Mouse (Mus musculus) liver, embryonic 11.5 days (tissue): Measurements from ENCODE around the gene Slc3a1. TPM values are rescaled to one million over a fixed set of nuclear protein-coding genes. Genes with fewer than 3 reads are reported as not detected.

Source experiments
- ATAC-seq: fragments of 200-750 bp; cut with Nextera tagmentation; replicated peaks from 2 replicates; pipeline ENCODE4 v1.8.0; 2017; ENCODE audit warnings: moderate number of reproducible peaks, mild to moderate bottlenecking, moderate TSS enrichment, moderate library complexity; ENCODE audit not compliant: low FRiP score
- DNase-seq: peaks from one replicate; pipeline ENCODE4 v3.0.0-alpha.2; 2017; ENCODE audit warnings: low spot score
- H3K27ac ChIP-seq: fragments of 300-500 bp; sonication (generic); 2 replicates; pipeline ENCODE4 v1.5.1; 2014; ENCODE audit warnings: mild to moderate bottlenecking, low read depth, low read length, control low read depth
- H3K27me3 ChIP-seq: fragments of 300-500 bp; sonication (generic); replicated peaks from 2 replicates; pipeline ENCODE4 v1.6.1; 2014; ENCODE audit warnings: low read length, mixed read lengths; ENCODE audit not compliant: control insufficient read depth, insufficient read depth
- H3K36me3 ChIP-seq: fragments of 300-500 bp; sonication (generic); 2 replicates; pipeline ENCODE4 v1.6.1; 2014; ENCODE audit warnings: mild to moderate bottlenecking, low read length, moderate library complexity, mixed read lengths; ENCODE audit not compliant: control insufficient read depth, insufficient read depth
- H3K4me1 ChIP-seq: fragments of 300-500 bp; sonication (generic); replicated peaks from 2 replicates; pipeline ENCODE4 v1.6.1; 2014; ENCODE audit warnings: low read length, mixed read lengths; ENCODE audit not compliant: control insufficient read depth, insufficient read depth
- H3K4me2 ChIP-seq: fragments of 300-500 bp; sonication (generic); 2 replicates; pipeline ENCODE4 v1.6.1; 2014; ENCODE audit warnings: mild to moderate bottlenecking, control low read depth, moderate library complexity
- H3K4me3 ChIP-seq: fragments of 300-500 bp; sonication (generic); 2 replicates; pipeline ENCODE4 v1.5.1; 2014; ENCODE audit warnings: low read depth, low read length, control low read depth
- H3K9ac ChIP-seq: fragments of 300-500 bp; sonication (generic); 2 replicates; pipeline ENCODE4 v1.6.1; 2014; ENCODE audit warnings: low read depth, low read length, control low read depth
- H3K9me3 ChIP-seq: fragments of 300-500 bp; sonication (generic); 2 replicates; pipeline ENCODE4 v1.6.1; 2016; ENCODE audit warnings: low read length, inconsistent platforms, mixed read lengths; ENCODE audit not compliant: control insufficient read depth
- WGBS: fragments of 180-500 bp; shearing (Covaris S2); extraction: QIAGEN DNeasy Blood & Tissue Kit; methylation state at CpG from one replicate; pipeline ENCODE4 v1.1.7; 2014; 5-methylcytosine and 5-hydroxymethylcytosine counted together
- polyA plus RNA-seq: library from polyadenylated mRNA; unstranded; fragments of >200 nt; fragmentation: Nextera tagmentation; extraction: Ambion mirVana; gene quantifications from 2 replicates; pipeline ENCODE4 v1.2.1, GENCODE M21; 2014

Slc3a1 gene
- polyA plus RNA-seq, 1 experiment from 2014 or later = 0.27 TPM

- Histone ChIP-seq H3K27me3 (no peaks in the 10 kb centered on the region), H3K36me3 (peaks cover 12% of the 10 kb centered on the region), H3K4me1 (peaks cover 5% of the 10 kb centered on the region), H3K9ac (no peak overlapping the region), H3K9me3 (no peaks in the 10 kb centered on the region), H3K4me2 (no peak overlapping the region), H3K4me3 (no peak overlapping the region), H3K27ac (no peak overlapping the region)
- no peak for ATAC-seq
- WGBS = 87% methylated on average over 6 of the region's 6 CpGs
- peak; percentile 22 for DNase-seq
These were observed 14.7 kb upstream of the Slc3a1 start for GRCm38 (mm10) chr17:85013485-85013884.

DNA sequence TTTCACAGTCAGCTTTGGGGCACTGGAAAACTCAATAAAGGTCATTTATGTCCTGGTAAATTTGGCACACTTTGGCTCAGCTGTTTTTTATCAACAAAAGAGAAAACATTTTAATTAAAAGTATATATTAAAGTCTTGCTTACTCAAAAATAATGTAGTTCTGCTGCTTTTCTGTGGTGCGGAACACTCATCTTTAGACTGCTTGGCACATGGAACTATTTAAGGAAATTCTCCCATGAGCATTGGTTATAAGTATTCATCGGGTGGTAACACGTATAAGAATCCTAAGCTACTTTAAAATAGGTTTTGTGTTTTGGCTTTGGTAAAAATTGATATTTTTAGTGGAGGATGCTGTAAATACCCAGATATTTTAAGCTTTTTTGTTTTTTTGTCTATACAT, 13.5 kb upstream of the Slc3a1 start:
- ATAC-seq (no peak), DNase-seq (no peak)
- 94% methylated on average over 3 of the region's 3 CpGs for WGBS
- no peaks in the 10 kb centered on the region for H3K9me3 ChIP-seq
- no peak overlapping the region for H3K27ac ChIP-seq
- H3K4me2 ChIP-seq = no peak overlapping the region
- peaks cover 5% of the 10 kb centered on the region for H3K4me1 ChIP-seq
- H3K4me3 ChIP-seq = no peak overlapping the region
- no peaks in the 10 kb centered on the region for H3K27me3 ChIP-seq
- H3K36me3 ChIP-seq = peaks cover 12% of the 10 kb centered on the region
- H3K9ac ChIP-seq = no peak overlapping the region

- Histone ChIP-seq H3K36me3 (no peaks in the 10 kb centered on the region), H3K4me1 (peaks cover 5% of the 10 kb centered on the region), H3K9me3 (no peaks in the 10 kb centered on the region), H3K27ac (no peak overlapping the region), H3K4me2 (no peak overlapping the region), H3K9ac (no peak overlapping the region), H3K27me3 (no peaks in the 10 kb centered on the region), H3K4me3 (no peak overlapping the region)
- WGBS = 73% methylated on average over 3 of the region's 3 CpGs
- ATAC-seq (peak; percentile 48), DNase-seq (peak; percentile 10)
These were observed 9.8 kb upstream of the Slc3a1 start for GRCm38 (mm10) chr17:85018344-85018743.

DNA sequence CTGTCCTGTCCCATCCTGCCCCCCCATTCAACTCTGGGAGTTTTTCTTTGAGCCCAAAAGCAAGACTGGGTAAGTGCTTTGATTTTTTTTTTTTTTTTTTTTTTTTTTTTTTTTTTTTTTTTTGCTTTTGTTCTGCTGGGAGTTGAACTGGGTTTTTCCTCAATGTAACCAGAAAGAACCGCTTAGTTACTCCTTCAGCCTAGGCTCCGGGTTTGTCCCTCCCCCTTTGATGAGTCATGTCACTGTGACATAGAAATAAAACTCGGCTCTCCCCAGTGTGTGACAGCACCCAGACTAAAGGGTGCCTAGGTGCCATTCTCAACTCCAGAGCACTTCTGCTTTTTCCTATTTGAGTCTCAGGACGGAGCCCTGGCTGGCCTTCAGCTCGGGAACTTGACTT, 9.4 kb upstream of the Slc3a1 start:
- H3K4me2 ChIP-seq = no peak overlapping the region
- H3K4me3 ChIP-seq = no peak overlapping the region
- H3K27ac ChIP-seq = no peak overlapping the region
- no peaks in the 10 kb centered on the region for H3K9me3 ChIP-seq
- ATAC-seq (no peak; the same call in 1 of the 2 replicates), DNase-seq (peak; percentile 25)
- 53% methylated on average over 5 of the region's 5 CpGs for WGBS
- H3K4me1 ChIP-seq = peaks cover 5% of the 10 kb centered on the region
- H3K9ac ChIP-seq = no peak overlapping the region
- no peaks in the 10 kb centered on the region for H3K36me3 ChIP-seq
- no peaks in the 10 kb centered on the region for H3K27me3 ChIP-seq

GRCm38 (mm10) chr17:85020343-85020742, 7.8 kb upstream of the Slc3a1 start:
- Histone ChIP-seq H3K4me1 (peaks cover 5% of the 10 kb centered on the region), H3K9me3 (no peaks in the 10 kb centered on the region), H3K36me3 (no peaks in the 10 kb centered on the region), H3K27me3 (no peaks in the 10 kb centered on the region), H3K9ac (no peak overlapping the region), H3K4me3 (no peak overlapping the region), H3K4me2 (no peak overlapping the region), H3K27ac (no peak overlapping the region)
- WGBS = 86% methylated on average over 3 of the region's 3 CpGs
- DNase-seq = peak; percentile 12
- ATAC-seq = no peak

DNA sequence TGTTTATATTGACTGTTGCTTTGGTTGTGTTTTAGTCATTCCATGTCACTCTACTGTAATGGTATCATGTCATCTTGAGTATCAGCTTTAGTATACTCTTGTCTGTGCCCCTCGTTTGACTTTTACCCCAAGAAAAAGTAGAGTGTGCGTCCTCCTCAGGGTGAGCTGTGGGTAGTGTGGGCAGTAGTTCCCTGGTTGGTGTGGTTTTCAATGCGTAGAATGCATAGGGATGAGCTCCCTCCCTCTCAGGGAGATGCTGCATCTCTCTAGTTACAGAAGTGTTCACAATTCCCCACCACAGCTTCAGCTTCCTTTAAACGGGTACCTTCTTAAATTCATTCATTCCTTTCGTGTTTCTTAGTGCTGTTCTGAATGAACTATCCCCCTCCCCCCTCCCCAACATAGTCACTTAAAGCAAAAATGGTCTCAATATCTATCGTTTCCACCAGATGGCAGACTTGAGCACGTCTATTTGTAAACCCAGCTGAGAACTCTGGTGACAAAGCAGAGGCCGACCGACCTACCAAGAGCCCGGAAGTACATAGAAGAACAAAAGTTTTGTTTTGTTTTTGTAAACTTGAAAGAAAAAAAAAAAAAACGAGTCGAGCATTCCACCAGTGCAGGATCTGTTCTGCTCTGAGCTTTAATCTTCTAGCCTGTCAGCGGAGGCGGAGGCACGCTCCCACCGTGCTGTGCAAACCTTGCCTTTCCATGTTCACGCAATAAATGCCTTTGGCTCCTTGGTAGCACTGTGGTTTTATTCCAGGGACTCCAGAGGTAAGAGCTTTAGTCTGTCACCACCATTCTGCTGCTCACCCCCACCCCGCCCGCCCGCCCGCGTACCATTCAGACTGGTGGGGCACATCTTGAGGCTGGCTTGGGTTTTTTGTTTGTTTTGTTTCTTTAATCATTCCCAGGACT, 4.7 kb upstream of the Slc3a1 start:
- H3K4me1 ChIP-seq = no peaks in the 10 kb centered on the region; the same call in 1 of the 2 replicates
- no peaks in the 10 kb centered on the region for H3K27me3 ChIP-seq
- H3K9ac ChIP-seq = no peak overlapping the region
- DNase-seq (peak; percentile 32), ATAC-seq (peak; percentile 37)
- H3K9me3 ChIP-seq = no peaks in the 10 kb centered on the region
- H3K4me2 ChIP-seq = no peak overlapping the region
- no peak overlapping the region for H3K27ac ChIP-seq
- 64% methylated on average over 22 of the region's 22 CpGs for WGBS
- no peaks in the 10 kb centered on the region for H3K36me3 ChIP-seq
- H3K4me3 ChIP-seq = no peak overlapping the region

DNA sequence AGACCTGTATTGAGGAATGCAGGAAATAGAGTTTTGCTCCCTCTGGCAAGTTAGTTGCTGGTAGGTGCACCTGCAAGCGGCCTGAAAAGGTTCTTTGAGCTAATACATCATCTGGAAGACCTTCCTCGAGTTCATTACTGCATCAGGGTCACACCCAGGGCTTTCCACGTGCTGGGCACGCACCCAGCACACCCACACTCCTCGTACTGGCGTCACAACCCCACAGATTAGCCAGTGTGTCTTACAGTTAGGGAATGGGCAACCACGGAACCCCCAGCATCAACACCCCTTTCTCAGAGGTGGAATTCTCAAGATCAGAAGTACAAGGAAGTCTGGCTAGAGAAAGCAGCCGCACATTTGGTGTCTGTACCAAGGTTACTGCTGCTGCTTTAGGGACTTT, 3.9 kb upstream of the Slc3a1 start:
- ATAC-seq (no peak), DNase-seq (peak; percentile 23)
- H3K4me2 ChIP-seq = no peak overlapping the region
- no peaks in the 10 kb centered on the region for H3K4me1 ChIP-seq
- WGBS = 88% methylated on average over 8 of the region's 8 CpGs
- no peak overlapping the region for H3K9ac ChIP-seq
- no peaks in the 10 kb centered on the region for H3K9me3 ChIP-seq
- H3K4me3 ChIP-seq = no peak overlapping the region
- H3K27me3 ChIP-seq = no peaks in the 10 kb centered on the region
- H3K27ac ChIP-seq = no peak overlapping the region
- H3K36me3 ChIP-seq = no peaks in the 10 kb centered on the region

DNA sequence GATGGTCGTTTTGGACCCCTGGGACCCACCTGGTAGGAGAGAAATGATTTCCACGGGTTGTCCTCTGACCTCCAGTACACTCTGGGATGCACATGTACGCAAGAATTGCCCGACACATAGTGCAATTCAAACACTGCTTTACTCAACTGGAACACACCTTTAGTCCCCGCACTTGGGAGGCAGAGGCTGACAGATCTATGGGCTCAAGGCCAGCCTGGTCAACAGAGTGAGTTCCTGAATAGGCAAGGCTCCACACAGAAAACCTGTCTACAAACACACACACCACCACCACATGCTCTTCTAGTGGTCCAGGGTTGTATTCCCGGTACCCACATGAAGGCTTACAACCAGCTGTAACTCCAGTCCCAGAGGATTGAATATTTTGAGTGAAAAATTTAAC, 3.0 kb upstream of the Slc3a1 start:
- Histone ChIP-seq H3K27me3 (no peaks in the 10 kb centered on the region), H3K4me3 (no peak overlapping the region), H3K4me1 (no peaks in the 10 kb centered on the region), H3K4me2 (no peak overlapping the region), H3K9ac (no peak overlapping the region), H3K9me3 (no peaks in the 10 kb centered on the region), H3K27ac (no peak overlapping the region), H3K36me3 (no peaks in the 10 kb centered on the region)
- DNase-seq (peak; percentile 26), ATAC-seq (no peak)
- WGBS = 88% methylated on average over 6 of the region's 6 CpGs

- no peak for ATAC-seq
These were observed 1.7 kb upstream of the Slc3a1 start for GRCm38 (mm10) chr17:85026436-85026835.

More at GRCm38 (mm10) chr17:85026436-85026835, 1.7 kb upstream of the Slc3a1 start:
- Histone ChIP-seq H3K4me1 (no peaks in the 10 kb centered on the region), H3K27ac (no peak overlapping the region), H3K27me3 (no peaks in the 10 kb centered on the region), H3K9ac (no peak overlapping the region), H3K4me2 (no peak overlapping the region), H3K36me3 (no peaks in the 10 kb centered on the region), H3K9me3 (no peaks in the 10 kb centered on the region), H3K4me3 (no peak overlapping the region)
- WGBS = 87% methylated on average over 6 of the region's 6 CpGs
- peak; percentile 25 for DNase-seq
